8 mouse cellular contexts compared by ENCODE assay signal in genomic region chr13:34038056-34038432, GRCm38 (mm10). TPM values are rescaled to one million over a fixed set of nuclear protein-coding genes. Genes with fewer than 3 reads are reported as not detected.
A peak's percentile ranks its signal among the peaks of the same experiment; 100 is the strongest.
DNase-seq lines count a peak whose midpoint lies in the region; ATAC-seq and TF ChIP-seq lines count a peak whose summit lies in the region.

No protein-coding gene starts in this region.

- no peaks in the 10 kb centered on the region for H3K9me3 ChIP-seq in heart, embryonic 16.5 days (replicated peaks; ENCODE audit: control insufficient read depth, low read length)

- H3K27ac ChIP-seq in kidney, adult 2 months (ENCODE audit: insufficient read depth, low read depth, low read length), result peak overlapping the region; percentile 94
- peak overlapping the region; percentile 76 for H3K27ac ChIP-seq in heart, embryonic 16.5 days (ENCODE audit: low read length)

- H3K4me1 ChIP-seq in kidney, adult 2 months (ENCODE audit: control insufficient read depth, insufficient read depth, low read length), result peaks cover 24% of the 10 kb centered on the region
- peaks cover 15% of the 10 kb centered on the region for H3K4me1 ChIP-seq in heart, embryonic 16.5 days (ENCODE audit: control insufficient read depth, insufficient read depth, low read length)

- peak overlapping the region; percentile 86 for H3K4me3 ChIP-seq in kidney, adult 2 months (ENCODE audit: insufficient read depth, low read depth, low read length)
- H3K4me3 ChIP-seq in heart, embryonic 16.5 days (ENCODE audit: low read length), result peak overlapping the region; percentile 80

- DNase-seq in kidney, adult 2 months, result no peak
- no peak for DNase-seq in kidney, postnatal 4 days
- DNase-seq in MEL-GATA-1-ER (ENCODE audit: extremely low read depth, low read depth) (peak; percentile 8), MN1 (ENCODE audit: low spot score) (no peak)
- no peak for DNase-seq in right cerebral cortex, postnatal 36 days (ENCODE audit: low spot score in 2 of 2)
- no peak for DNase-seq in thymus, postnatal 25 days

- peak overlapping the region; percentile 95 for H3K9ac ChIP-seq in heart, embryonic 16.5 days (ENCODE audit: low read length)

- no peak for TF ChIP-seq POLR2A in kidney, adult 2 months (IDR thresholded peaks at IDR 0.05; ENCODE audit: low read depth, low read length)

- no peak for TF ChIP-seq CTCF in kidney, adult 2 months (conservative IDR thresholded peaks at IDR 0.05; ENCODE audit: insufficient read depth, insufficient read length, low read depth, low read length)

- H3K27me3 ChIP-seq in kidney, adult 2 months (replicated peaks; ENCODE audit: control insufficient read depth, insufficient read depth, low read length), result no peaks in the 10 kb centered on the region
- no peaks in the 10 kb centered on the region for H3K27me3 ChIP-seq in heart, embryonic 16.5 days (ENCODE audit: control insufficient read depth, insufficient read depth, low read length)

- 17% methylated on average over 5 of the region's 5 CpGs for WGBS in kidney, adult 2 months
- WGBS in heart, embryonic 16.5 days, result 40% methylated on average over 5 of the region's 5 CpGs

- H3K36me3 ChIP-seq in kidney, adult 2 months (ENCODE audit: control insufficient read depth, insufficient read depth, low read length), result no peaks in the 10 kb centered on the region
- H3K36me3 ChIP-seq in heart, embryonic 16.5 days (ENCODE audit: control insufficient read depth, insufficient read depth), result peaks cover 11% of the 10 kb centered on the region

- no peak for ATAC-seq in heart, embryonic 16.5 days (replicated peaks; ENCODE audit: extremely low read depth, insufficient read depth, low FRiP score)
- ATAC-seq in megakaryocyte, adult 5-6 weeks (ENCODE audit: poor library complexity, severe bottlenecking), result 0 out of 2 replicates have a peak, but pooled peaks have one; percentile 1

- H3K4me2 ChIP-seq in heart, embryonic 16.5 days (ENCODE audit: low read depth, low read length), result peak overlapping the region; percentile 72

RNA-seq across cellular contexts. Expression of gene Bphl, which starts 0.6 kb away (rescaled TPM):
- polyA plus RNA-seq in kidney, adult 2 months (2012; rRNA removed), result 392 and 418 TPM in 2 replicates
- polyA plus RNA-seq in heart, embryonic 16.5 days (2015; fragmentation: Nextera tagmentation; extraction: Ambion mirVana), result 47.7 and 54.6 TPM in 2 replicates
- 33.3 and 47.8 TPM in 2 replicates for total RNA-seq in megakaryocyte, adult 5-6 weeks (2015)
- total RNA-seq in megakaryocyte, adult 5-6 weeks (2017), result 13.9 and 17.1 TPM in 2 replicates

RNA-seq across cellular contexts. Expression of gene Serpinb6a, which starts 35.5 kb away (rescaled TPM):
- polyA plus RNA-seq in kidney, adult 2 months (2012; rRNA removed), result 26.6 and 31.1 TPM in 2 replicates
- 63.6 and 65.8 TPM in 2 replicates for polyA plus RNA-seq in heart, embryonic 16.5 days (2015; fragmentation: Nextera tagmentation; extraction: Ambion mirVana)
- 16.8 and 17.8 TPM in 2 replicates for total RNA-seq in megakaryocyte, adult 5-6 weeks (2015)
- total RNA-seq in megakaryocyte, adult 5-6 weeks (2017), result 19.6 and 19.8 TPM in 2 replicates

RNA-seq across cellular contexts. Expression of gene Ripk1, which starts 35.9 kb away (rescaled TPM):
- 7.4 and 7.6 TPM in 2 replicates for polyA plus RNA-seq in kidney, adult 2 months (2012; rRNA removed)
- 10.0 and 10.9 TPM in 2 replicates for polyA plus RNA-seq in heart, embryonic 16.5 days (2015; fragmentation: Nextera tagmentation; extraction: Ambion mirVana)
- total RNA-seq in megakaryocyte, adult 5-6 weeks (2015), result 45.6 and 50.8 TPM in 2 replicates
- total RNA-seq in megakaryocyte, adult 5-6 weeks (2017), result 56.9 and 57.3 TPM in 2 replicates

RNA-seq across cellular contexts. Expression of gene Tubb2a, which starts 39.8 kb away (rescaled TPM):
- polyA plus RNA-seq in kidney, adult 2 months (2012; rRNA removed), result 152 and 164 TPM in 2 replicates
- 166 and 171 TPM in 2 replicates for polyA plus RNA-seq in heart, embryonic 16.5 days (2015; fragmentation: Nextera tagmentation; extraction: Ambion mirVana)
- total RNA-seq in megakaryocyte, adult 5-6 weeks (2015), result 11.6 and 12.8 TPM in 2 replicates
- 21.4 and 34.0 TPM in 2 replicates for total RNA-seq in megakaryocyte, adult 5-6 weeks (2017)
